Mouse (Mus musculus) lung, adult 2 months (tissue): ENCODE data around the gene 3110009E18Rik. TPM values are rescaled to one million over a fixed set of nuclear protein-coding genes. Genes with fewer than 3 reads are reported as not detected.

Experiments
- DNase-seq: peaks from one replicate; pipeline ENCODE4 v3.0.0; 2022
- H3K4me1 ChIP-seq: fragments of 200-500 bp; 2 replicates; pipeline ENCODE4 v1.6.1; 2011; ENCODE audit warnings: low read length; ENCODE audit not compliant: control insufficient read depth, insufficient read depth
- H3K4me3 ChIP-seq: fragments of 200-500 bp; replicated peaks from 2 replicates; pipeline ENCODE3; 2011; ENCODE audit warnings: low read depth, mild to moderate bottlenecking, control low read depth, low read length; ENCODE audit errors: extremely low read depth
- CTCF ChIP-seq: fragments of 200-500 bp; IDR thresholded peaks from 2 replicates; pipeline ENCODE4 v1.5.1; 2011; ENCODE audit warnings: mild to moderate bottlenecking, low read length, control low read depth; ENCODE audit not compliant: insufficient read depth
- POLR2A ChIP-seq: fragments of 200-500 bp; IDR thresholded peaks from 2 replicates; pipeline ENCODE4 v1.6.1; 2011; ENCODE audit warnings: low read depth, mild to moderate bottlenecking, control low read depth, low read length, borderline replicate concordance; ENCODE audit errors: extremely low read depth
- WGBS: fragments of 180-500 bp; shearing (Covaris S2); methylation state at CpG from one replicate; pipeline ENCODE4 v1.1.7; 2018; 5-methylcytosine and 5-hydroxymethylcytosine counted together
- polyA plus RNA-seq: library from polyadenylated mRNA; depleted of rRNA; stranded (reverse); fragments of >200 nt; gene quantifications from 2 replicates; pipeline ENCODE4 v1.2.3, GENCODE M21; 2012

Gene 3110009E18Rik
- polyA plus RNA-seq, 1 experiment, result 1.5 TPM

DNA sequence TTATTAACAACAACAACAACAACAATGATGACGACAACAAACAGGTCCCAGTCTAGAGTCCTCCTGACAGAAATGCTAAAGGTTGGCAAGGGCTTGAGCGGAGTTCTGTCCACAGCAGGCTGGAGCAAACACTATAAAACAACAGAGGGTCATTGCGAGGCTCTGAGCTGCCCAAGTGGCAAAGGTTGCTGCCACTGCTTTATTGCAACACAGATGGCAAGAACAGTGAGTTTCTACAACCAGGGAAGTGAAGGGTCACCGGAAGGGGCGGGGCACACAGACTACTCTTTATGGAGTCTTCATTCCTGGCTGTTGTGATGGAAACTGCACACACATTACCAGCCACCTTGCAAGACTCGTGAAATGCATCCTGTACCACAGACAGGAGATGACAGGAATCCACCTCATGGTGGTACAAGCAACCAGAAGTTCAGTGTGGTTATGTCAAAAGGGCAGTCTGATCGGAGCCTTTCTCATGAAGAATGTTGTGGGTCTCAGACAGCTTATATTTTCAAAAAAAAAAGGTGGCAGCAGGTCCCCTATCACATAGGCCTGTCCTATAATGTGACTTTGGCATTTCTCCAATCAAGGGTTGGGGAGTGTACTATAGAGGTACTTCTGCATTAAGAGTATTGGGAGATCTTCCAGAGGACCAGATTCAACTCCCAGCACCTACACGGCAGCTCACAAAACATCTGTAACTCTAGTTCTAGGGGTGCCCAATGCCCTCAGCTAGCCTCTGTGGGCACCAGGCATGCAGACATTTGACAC is 20.3 kb upstream of the 3110009E18Rik start:
- Histone ChIP-seq H3K4me3 (no peak overlapping the region), H3K4me1 (no peaks in the 10 kb centered on the region)
- 63% methylated on average over 8 of the region's 8 CpGs for WGBS
- TF ChIP-seq POLR2A, result no peak
- TF ChIP-seq CTCF, result no peak
- DNase-seq, result no peak

DNA sequence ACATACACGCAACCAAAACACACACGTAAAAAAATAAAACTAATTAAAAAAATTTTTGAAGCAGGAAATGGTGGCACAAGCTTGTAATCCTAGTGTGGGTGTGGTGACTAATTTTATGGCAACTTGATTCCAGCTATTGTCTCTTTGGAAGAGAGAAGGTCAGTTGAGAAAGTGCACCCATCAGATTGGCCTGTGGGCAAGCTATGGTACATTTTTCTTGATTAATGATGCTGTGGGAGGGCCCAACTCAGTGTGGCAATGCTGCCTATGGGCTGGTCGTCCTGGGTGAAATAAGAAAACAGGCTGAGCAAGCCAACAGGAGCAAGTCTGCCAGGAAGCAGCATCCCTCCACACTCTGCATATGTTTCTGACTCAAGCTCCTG is 19.8 kb upstream of the 3110009E18Rik start:
- no peak for TF ChIP-seq CTCF
- TF ChIP-seq POLR2A, result no peak
- H3K4me1 ChIP-seq, result no peaks in the 10 kb centered on the region
- DNase-seq, result no peak
- 72% methylated on average over 3 of the region's 3 CpGs for WGBS
- no peak overlapping the region for H3K4me3 ChIP-seq

DNA sequence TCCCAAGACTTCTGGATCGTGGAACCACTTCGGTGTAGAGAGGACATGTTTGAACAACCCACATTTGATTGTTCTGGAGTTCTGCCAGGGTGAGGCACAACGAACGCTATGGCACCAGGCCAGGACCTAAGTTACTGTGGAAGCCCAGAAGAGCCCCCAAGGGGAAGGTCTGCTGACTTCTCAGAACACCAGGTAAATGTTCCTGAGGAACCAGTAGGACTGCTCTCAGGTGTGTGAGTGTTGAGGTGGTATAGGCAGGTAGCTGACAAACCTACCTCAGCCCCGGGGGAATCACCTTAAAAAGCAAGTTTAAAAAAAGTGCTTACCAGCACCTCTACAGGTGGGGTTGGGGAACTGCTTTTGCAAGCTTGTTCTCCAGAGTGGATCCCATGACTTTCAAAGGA is 15.4 kb upstream of the 3110009E18Rik start:
- no peaks in the 10 kb centered on the region for H3K4me1 ChIP-seq
- 31% methylated on average over 5 of the region's 5 CpGs for WGBS
- TF ChIP-seq POLR2A (no peak), CTCF (no peak)
- peak; percentile 38 for DNase-seq
- no peak overlapping the region for H3K4me3 ChIP-seq

DNA sequence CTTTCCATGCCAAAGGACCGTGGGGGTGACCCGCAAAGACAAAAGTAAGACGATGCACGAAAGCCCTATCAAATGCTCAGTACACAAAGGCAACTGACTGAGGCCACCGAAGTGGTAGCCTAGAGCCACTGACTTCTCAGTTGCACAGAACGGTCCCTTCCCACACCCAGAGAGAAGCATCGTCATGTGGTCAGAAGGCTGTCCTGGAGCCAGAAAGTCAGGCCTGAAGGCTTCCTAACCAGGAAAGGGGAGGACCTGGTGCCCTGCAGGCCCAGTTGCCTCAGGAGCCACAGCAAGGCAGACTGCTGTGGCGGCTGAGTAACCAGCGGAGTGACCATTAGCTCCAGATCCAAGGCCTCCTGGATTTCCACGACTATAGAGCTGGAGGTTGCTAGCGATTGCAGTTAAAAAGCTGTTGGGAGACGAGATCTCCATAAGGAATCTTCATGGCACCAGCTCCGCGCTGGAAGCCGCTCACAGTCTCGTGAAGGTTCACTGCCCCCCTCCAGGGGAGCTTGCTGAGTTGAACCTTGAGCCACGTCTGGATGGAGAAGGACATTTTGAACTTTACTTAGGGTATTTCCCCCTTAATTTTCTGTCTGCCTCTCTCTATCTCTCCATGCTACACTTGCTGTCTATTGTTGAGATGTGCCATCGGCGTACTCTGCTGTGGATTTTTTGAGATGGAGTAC is 11.1 kb upstream of the 3110009E18Rik start:
- H3K4me1 ChIP-seq, result no peaks in the 10 kb centered on the region
- 89% methylated on average over 19 of the region's 19 CpGs for WGBS
- no peak for DNase-seq
- TF ChIP-seq CTCF (no peak), POLR2A (no peak)
- H3K4me3 ChIP-seq, result no peak overlapping the region

DNA sequence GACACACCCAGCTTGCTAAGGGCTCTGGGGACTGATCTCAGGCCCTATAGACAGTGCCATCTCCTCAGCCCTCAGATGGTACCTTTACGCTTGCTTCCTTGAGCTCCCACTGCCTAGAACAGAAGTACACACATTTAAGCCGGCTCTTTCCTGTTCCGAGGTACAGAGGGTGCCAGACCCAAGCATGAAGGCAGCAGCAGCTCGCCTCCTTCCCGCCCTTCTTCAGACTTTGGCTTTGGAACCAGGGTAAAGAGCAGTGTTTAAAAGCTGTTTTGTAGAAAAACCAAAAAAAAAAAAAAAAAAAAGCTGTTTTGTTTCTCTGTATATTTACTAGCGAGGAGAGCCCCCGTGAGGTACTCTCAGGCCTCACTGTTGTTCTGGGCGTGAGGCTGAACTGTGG is 9.2 kb upstream of the 3110009E18Rik start:
- Histone ChIP-seq H3K4me3 (no peak overlapping the region), H3K4me1 (peaks cover 4% of the 10 kb centered on the region; the same call in 1 of the 2 replicates)
- TF ChIP-seq CTCF, result no peak
- TF ChIP-seq POLR2A, result no peak
- DNase-seq, result no peak
- WGBS, result 80% methylated on average over 8 of the region's 8 CpGs

DNA sequence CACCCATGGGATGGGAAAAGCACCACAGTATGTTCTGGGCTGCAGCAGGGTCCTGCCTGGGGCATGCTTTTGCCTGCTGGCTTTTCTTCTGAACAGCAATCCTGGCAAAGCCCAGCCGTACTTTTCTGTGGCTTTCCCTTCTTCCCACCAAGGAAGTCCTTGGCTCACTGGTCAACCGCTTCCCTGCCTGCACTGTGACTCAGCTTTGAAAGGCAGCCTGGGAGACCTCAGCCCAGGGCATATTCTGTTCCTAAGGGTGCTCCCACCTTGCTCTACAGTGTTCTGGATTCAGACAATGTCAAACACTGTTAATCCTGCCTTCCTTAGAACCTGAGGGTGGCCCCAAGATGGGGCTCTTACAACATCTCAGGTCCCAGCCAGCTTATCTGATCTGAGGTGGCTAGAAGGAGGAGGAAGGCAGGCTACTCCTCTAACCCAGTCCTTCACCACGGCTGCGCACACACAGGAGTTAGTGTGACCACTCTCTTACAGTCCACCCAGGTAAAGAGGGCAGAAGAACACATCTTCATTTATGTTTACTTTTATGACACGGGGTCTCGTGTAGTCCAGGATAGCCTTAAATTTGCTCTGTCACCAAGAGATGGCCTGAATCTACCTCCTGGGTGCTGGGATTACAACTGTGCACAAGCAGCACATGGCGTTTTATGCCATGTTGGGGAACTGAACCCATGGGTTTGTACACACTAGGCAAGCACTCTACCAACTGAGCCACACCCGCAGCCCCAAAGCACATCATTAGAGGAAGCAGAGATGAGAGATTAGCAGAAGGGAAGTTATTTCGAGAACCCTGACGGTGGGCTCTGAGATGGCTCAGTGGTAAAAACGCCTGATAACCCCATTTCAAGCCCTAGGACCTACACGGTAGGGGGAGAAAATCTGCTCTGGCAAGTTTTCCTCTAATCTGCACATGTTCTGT is 8.5 kb upstream of the 3110009E18Rik start:
- no peak for TF ChIP-seq CTCF
- TF ChIP-seq POLR2A, result no peak
- no peak for DNase-seq
- 76% methylated on average over 12 of the region's 12 CpGs for WGBS
- H3K4me3 ChIP-seq, result no peak overlapping the region
- H3K4me1 ChIP-seq, result peaks cover 4% of the 10 kb centered on the region; the same call in 1 of the 2 replicates

DNA sequence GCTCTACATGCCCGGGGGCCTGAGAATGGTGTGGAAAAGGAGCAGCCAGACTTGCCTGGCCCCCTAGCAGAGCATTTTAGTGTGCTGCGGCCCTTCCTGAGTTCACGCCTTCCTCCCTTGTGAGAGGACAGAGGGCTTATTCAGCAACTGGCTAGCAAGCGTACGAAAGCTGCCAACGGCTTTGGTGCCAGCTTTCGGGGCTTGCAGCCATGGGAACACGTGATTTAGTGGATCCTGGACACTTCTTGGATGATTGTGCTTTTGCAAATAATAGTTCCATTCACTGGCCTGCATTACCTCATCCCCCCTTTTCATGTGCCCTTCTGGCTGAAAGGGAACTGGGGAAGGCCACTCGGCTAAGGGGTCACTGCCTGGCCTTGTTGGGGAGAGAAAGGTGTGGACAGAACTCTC is 5.3 kb upstream of the 3110009E18Rik start:
- TF ChIP-seq POLR2A (no peak), CTCF (no peak)
- 73% methylated on average over 9 of the region's 9 CpGs for WGBS
- no peak for DNase-seq
- H3K4me1 ChIP-seq, result peaks cover 12% of the 10 kb centered on the region
- H3K4me3 ChIP-seq, result no peak overlapping the region

DNA sequence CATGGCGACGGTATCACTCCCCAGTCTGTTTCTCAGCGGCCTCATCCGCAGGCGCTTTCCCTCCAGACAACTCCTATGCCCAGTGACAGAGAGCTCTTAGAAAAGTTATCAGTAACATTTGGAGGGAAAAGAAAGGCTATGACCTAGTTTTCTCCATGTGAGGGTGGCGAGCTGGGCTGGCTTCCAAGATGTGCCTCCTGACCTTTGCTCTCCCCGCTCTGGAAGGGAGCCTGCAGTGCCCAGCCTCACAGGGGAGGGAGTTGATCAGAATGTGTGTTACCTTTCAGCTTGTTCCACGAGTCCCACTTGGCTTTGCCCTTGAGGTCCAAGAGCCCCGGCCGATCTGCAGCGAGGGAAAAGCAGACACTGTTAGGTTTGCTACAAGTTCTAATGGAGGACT is 4.9 kb upstream of the 3110009E18Rik start:
- TF ChIP-seq CTCF (no peak), POLR2A (no peak)
- DNase-seq, result peak; percentile 20
- Histone ChIP-seq H3K4me3 (no peak overlapping the region), H3K4me1 (peaks cover 12% of the 10 kb centered on the region)
- 65% methylated on average over 11 of the region's 11 CpGs for WGBS

DNA sequence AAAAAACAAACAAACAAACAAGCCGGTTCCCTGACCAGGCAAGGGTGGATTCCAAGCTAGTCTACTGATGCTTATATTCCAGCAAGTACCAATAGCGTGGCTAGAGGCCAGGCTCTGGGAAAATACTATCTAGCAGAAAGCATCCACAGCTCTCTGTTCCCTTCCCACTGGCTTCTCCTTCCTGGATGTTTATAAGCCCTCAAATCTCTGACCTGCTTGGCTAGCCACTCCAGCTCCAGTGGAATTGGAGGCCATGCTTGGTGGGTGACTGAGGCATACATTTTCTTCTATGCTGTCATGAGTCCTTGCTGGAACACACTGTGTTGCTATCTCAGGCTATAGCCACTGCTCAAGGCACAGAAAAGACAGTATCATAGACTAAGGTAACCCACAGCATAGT is 2.1 kb upstream of the 3110009E18Rik start:
- 90% methylated on average over 2 of the region's 2 CpGs for WGBS
- no peak overlapping the region for H3K4me3 ChIP-seq
- no peak for DNase-seq
- H3K4me1 ChIP-seq, result peaks cover 12% of the 10 kb centered on the region
- TF ChIP-seq CTCF (no peak), POLR2A (no peak)
